Mouse (Mus musculus): Measurements from ENCODE around the gene Krtcap2. TPM values are rescaled to one million over a fixed set of nuclear protein-coding genes. Genes with fewer than 3 reads are reported as not detected.
A peak's percentile ranks its signal among the peaks of the same experiment; 100 is the strongest.

The Krtcap2 gene
- total and polyA plus RNA-seq, 3 experiments, result 143 to 230 (median 180) TPM

- Histone ChIP-seq H3K4me2 (ENCODE audit: insufficient read depth, low read depth, poor library complexity, severe bottlenecking) (peak overlapping the region; percentile 86), H3K9ac (ENCODE audit: insufficient read depth, low read depth) (peak overlapping the region; percentile 97), H3K27me3 (replicated peaks) (no peaks in the 10 kb centered on the region), H3K27ac (ENCODE audit: insufficient read depth, low read depth) (no peak overlapping the region), H3K79me2 (replicated peaks; ENCODE audit: control insufficient read depth, extremely low read depth, insufficient read depth, poor library complexity, severe bottlenecking) (peaks cover 5% of the 10 kb centered on the region; the same call in 1 of the 2 replicates), H3K4me1 (ENCODE audit: control insufficient read depth in 1 of 2, insufficient read depth in 2 of 2) (peaks cover 3 to 14% of the 10 kb centered on the region in 2 experiments), H3K36me3 (replicated peaks in 1 of 2; ENCODE audit: control insufficient read depth in 1 of 2, insufficient read depth in 1 of 2, low read length in 1 of 2) (peaks cover 39 to 44% of the 10 kb centered on the region in 2 experiments), H3K4me3 (replicated peaks in 1 of 3; ENCODE audit: low read depth in 2 of 3, low read length in 2 of 3, poor library complexity in 1 of 3) (peak overlapping the region; percentile 74 to 100 (median 75)), H3K9me3 (replicated peaks; ENCODE audit: low read length) (no peaks in the 10 kb centered on the region)
- in situ Hi-C loops (cut with MboI; ENCODE audit: low pct_ligation_motif_present, low pct_unique_long_range_greater_than_20kb, low sequenced_read_pairs), result no loop called here
- dilution Hi-C loops (cut with MboI; ENCODE audit: extremely low pct_ligation_motif_present, extremely low pct_unique_long_range_greater_than_20kb, low sequenced_read_pairs), result no loop called here
- TF ChIP-seq ZKSCAN1 (IDR thresholded peaks at IDR 0.05; ENCODE audit: borderline replicate concordance, low read depth, low read length), result no peak
- no peak for TF ChIP-seq RAD21 (IDR thresholded peaks at IDR 0.05; ENCODE audit: low read depth, low read length)
- no peak for TF ChIP-seq MAFK (IDR thresholded peaks at IDR 0.05; ENCODE audit: insufficient replicate concordance, low read length)
- no peak for TF ChIP-seq USF1 (IDR thresholded peaks at IDR 0.05; ENCODE audit: low read depth, low read length)
- no peak for TF ChIP-seq TBP (conservative IDR thresholded peaks at IDR 0.05; ENCODE audit: low read depth, low read length)
- TF ChIP-seq SMC3 (IDR thresholded peaks at IDR 0.05; ENCODE audit: low read depth, low read length), result no peak
- TF ChIP-seq MAZ (IDR thresholded peaks at IDR 0.05; ENCODE audit: low read depth, low read length), result no peak
- no peak for TF ChIP-seq JUN (IDR thresholded peaks at IDR 0.05; ENCODE audit: insufficient read depth, low read depth, low read length)
- TF ChIP-seq IRF4 (IDR thresholded peaks at IDR 0.05; ENCODE audit: low read depth, low read length), result no peak
- no peak for TF ChIP-seq SIN3A (IDR thresholded peaks at IDR 0.05; ENCODE audit: low read length)
- TF ChIP-seq RCOR1 (conservative IDR thresholded peaks at IDR 0.05; ENCODE audit: low read depth, low read length), result no peak
- DNase-seq (ENCODE audit: extremely low read depth), result no peak
Observed at GRCm38 (mm10) chr3:89203142-89203514, 42.6 kb upstream of the Krtcap2 start.

DNA sequence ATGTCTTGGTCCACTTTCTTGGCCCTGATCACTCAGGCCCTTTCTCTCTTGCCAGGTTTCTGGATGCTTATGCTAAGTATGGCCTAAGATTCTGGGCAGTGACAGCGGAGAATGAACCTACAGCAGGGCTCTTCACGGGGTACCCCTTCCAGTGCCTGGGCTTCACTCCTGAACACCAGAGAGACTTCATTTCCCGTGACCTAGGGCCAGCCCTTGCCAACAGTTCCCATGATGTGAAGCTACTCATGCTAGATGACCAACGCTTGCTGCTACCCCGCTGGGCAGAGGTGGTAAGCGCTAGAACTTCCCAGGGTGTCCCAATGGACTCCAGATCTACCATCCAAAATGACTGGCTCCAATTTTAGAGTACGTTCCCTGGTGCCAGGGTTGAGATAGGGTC, 39.7 kb upstream of the Krtcap2 start:
- peaks cover 3 to 16% of the 10 kb centered on the region in 2 experiments for H3K4me1 ChIP-seq (ENCODE audit: control insufficient read depth in 1 of 2, insufficient read depth in 2 of 2)
- no peaks in the 10 kb centered on the region for H3K9me3 ChIP-seq (replicated peaks; ENCODE audit: low read length)
- TF ChIP-seq PAX5 (IDR thresholded peaks at IDR 0.05; ENCODE audit: low read length) (no peak), JUN (IDR thresholded peaks at IDR 0.05; ENCODE audit: insufficient read depth, low read depth, low read length) (no peak), JUND (conservative IDR thresholded peaks at IDR 0.05; ENCODE audit: low read depth, low read length) (no peak), ETS1 (conservative IDR thresholded peaks at IDR 0.05; ENCODE audit: low read depth, low read length) (no peak), MXI1 (IDR thresholded peaks at IDR 0.05; ENCODE audit: low read depth, low read length) (no peak), ELF1 (IDR thresholded peaks at IDR 0.05; ENCODE audit: low read depth, low read length) (no peak), ZNF384 (IDR thresholded peaks at IDR 0.05; ENCODE audit: low read depth, low read length) (no peak), EP300 (IDR thresholded peaks at IDR 0.05; ENCODE audit: low read length) (no peak), MAZ (IDR thresholded peaks at IDR 0.05; ENCODE audit: low read depth, low read length) (no peak), KAT2A (IDR thresholded peaks at IDR 0.05; ENCODE audit: insufficient replicate concordance, low read length) (no peak), POLR2AphosphoS2 (IDR thresholded peaks at IDR 0.05; ENCODE audit: low read depth, low read length) (no peak), MYC (IDR thresholded peaks at IDR 0.05; ENCODE audit: low read depth, low read length) (no peak), SIN3A (IDR thresholded peaks at IDR 0.05; ENCODE audit: low read length) (no peak), IRF4 (IDR thresholded peaks at IDR 0.05; ENCODE audit: low read depth, low read length) (no peak), USF2 (conservative IDR thresholded peaks at IDR 0.05; ENCODE audit: low read depth, low read length) (no peak), TCF12 (IDR thresholded peaks at IDR 0.05; ENCODE audit: low read depth, low read length) (no peak), CHD2 (IDR thresholded peaks at IDR 0.05; ENCODE audit: low read length) (no peak), POLR2A (IDR thresholded peaks at IDR 0.05; ENCODE audit: low read depth, low read length) (no peak)
- no peak overlapping the region for H3K27ac ChIP-seq (ENCODE audit: insufficient read depth, low read depth)
- H3K27me3 ChIP-seq (replicated peaks), result no peaks in the 10 kb centered on the region
- H3K9ac ChIP-seq (ENCODE audit: insufficient read depth, low read depth), result no peak overlapping the region
- dilution Hi-C loops (cut with MboI; ENCODE audit: extremely low pct_ligation_motif_present, extremely low pct_unique_long_range_greater_than_20kb, low sequenced_read_pairs) (no loop called here), in situ Hi-C loops (cut with MboI; ENCODE audit: low pct_ligation_motif_present, low pct_unique_long_range_greater_than_20kb, low sequenced_read_pairs) (loop anchor here (5.0 kb wide), 1 partner anchor 36 kb away; no protein-coding TSS in a partner anchor)
- DNase-seq (ENCODE audit: extremely low read depth), result no peak
- peaks cover 5% of the 10 kb centered on the region; the same call in 1 of the 2 replicates for H3K79me2 ChIP-seq (replicated peaks; ENCODE audit: control insufficient read depth, extremely low read depth, insufficient read depth, poor library complexity, severe bottlenecking)
- no peak overlapping the region for H3K4me3 ChIP-seq (replicated peaks in 1 of 3; ENCODE audit: low read depth in 2 of 3, low read length in 2 of 3, poor library complexity in 1 of 3)
- no peak overlapping the region for H3K4me2 ChIP-seq (ENCODE audit: insufficient read depth, low read depth, poor library complexity, severe bottlenecking)
- H3K36me3 ChIP-seq (replicated peaks in 1 of 2; ENCODE audit: control insufficient read depth in 1 of 2, insufficient read depth in 1 of 2, low read length in 1 of 2), result peaks cover 69 to 74% of the 10 kb centered on the region in 2 experiments

Data from CH12.LX (cell line).